Mouse (Mus musculus): ENCODE results near the gene Syt2.

Gene Syt2

DNA sequence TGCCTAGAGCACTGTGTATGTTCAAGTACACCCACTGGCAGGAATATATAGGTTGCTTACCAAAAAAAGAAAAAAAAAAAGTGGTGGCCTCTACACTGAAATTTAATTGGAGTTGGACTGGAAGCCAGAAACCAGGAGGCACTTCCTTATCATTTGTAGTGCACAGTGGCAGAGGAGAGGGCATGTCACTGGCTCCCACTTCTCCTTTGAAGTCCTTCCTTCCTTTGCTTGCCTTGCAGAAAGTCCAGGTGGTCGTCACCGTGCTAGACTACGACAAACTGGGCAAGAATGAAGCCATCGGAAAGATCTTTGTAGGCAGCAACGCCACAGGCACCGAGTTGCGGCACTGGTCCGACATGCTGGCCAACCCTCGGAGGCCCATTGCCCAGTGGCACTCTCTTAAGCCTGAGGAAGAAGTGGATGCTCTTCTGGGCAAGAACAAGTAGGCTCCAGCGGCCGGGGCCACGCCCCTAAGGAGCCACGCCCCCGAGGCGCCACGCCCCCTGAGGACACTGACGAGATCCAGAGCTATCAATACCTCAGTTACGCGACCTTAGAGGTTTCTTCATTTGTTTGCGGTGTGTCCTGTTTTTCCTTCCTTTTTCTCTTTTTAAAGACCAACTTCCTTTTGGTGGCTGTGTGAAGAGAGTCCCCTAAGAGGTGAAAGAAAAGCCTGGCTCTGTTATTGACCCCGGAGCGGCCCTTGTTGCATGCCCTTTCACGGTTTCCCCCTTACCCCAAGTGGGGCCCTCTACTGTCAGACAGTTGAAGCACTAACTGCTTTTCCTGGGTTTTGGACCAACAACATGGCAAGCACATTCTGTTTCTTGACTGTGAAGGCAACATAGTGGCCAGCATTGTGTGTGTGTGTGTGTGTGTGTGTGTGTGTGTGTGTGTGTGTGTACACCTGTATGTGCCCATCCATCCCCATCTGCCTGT lies 101.0 kb downstream of the Syt2 start:
- peak; percentile 49 to 55 for DNase-seq

DNA sequence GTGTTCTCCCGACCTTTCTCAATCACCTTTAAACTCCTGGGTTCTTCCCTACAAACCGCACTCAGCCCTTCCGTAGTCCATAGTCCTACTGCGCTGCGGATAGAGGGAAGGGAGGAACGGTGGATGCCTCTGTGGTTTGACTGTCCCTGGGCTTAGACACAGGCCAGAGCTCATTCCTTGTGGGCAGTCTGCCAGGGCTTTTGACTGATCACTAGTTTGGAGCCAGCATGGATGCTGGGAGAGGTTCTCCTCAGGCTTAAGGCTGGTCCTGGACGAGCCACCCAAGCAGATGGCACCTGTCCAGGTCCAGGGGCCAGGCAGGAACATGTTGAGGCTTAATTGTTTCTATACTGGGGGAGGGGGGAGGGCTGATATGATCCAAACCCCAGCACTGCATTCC lies 103.4 kb downstream of the Syt2 start:
- no peak for DNase-seq

- no peak for DNase-seq
These were observed 106.0 kb downstream of the Syt2 start for GRCm38 (mm10) chr1:134752447-134752846.

GRCm38 (mm10) chr1:134753751-134754630 lies 107.5 kb downstream of the Syt2 start:
- DNase-seq = no peak

DNA sequence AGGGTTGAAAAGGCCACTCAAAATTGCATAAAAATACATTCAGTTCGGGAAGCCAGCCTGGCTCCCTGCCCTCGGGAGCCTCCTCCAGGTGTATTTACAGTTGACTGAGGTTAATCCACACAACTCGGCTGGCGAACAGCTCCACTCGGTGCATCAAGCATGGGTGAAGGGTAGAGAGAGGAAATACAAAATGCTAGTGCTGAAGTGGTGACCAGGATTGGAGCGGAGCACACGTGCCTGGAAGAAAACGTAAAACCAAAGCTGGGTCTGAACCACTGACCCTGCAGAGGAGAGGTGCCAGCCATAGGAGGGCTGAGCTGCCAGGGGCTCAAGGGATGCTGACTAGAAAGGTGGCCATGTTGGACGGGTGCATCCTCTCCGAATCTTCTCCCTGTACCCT lies 108.3 kb downstream of the Syt2 start:
- no peak for DNase-seq

DNA sequence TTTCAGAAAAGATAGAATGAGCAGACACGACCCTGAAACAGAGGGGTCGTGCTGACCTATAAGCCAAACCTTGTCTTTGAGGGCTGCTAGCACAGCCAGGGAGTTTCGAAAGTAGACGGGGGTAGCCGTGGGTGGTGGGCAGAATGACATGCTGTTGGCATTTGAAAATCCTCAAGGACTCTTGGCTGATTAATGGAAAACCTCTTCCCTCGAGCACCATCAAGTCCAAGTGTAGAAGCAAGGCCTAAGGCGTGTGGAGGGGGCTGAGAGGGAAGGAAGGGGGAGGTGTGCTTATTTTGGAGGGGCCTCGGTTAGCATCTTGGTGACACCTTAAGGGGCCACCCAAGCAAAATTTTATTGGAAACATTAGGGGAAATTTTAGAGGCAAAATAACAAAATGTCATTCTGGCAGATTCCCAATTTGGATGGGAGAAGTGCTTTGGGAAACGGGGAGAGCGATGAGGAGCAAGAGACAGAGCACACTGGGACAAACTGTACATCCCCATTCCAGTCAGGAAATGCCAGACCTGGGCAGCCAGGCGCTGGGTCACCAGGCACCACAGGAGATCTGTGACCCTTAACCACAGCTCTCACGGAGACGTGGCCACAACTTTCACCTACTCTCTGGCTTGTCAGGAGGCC lies 109.2 kb downstream of the Syt2 start:
- no peak for DNase-seq

DNA sequence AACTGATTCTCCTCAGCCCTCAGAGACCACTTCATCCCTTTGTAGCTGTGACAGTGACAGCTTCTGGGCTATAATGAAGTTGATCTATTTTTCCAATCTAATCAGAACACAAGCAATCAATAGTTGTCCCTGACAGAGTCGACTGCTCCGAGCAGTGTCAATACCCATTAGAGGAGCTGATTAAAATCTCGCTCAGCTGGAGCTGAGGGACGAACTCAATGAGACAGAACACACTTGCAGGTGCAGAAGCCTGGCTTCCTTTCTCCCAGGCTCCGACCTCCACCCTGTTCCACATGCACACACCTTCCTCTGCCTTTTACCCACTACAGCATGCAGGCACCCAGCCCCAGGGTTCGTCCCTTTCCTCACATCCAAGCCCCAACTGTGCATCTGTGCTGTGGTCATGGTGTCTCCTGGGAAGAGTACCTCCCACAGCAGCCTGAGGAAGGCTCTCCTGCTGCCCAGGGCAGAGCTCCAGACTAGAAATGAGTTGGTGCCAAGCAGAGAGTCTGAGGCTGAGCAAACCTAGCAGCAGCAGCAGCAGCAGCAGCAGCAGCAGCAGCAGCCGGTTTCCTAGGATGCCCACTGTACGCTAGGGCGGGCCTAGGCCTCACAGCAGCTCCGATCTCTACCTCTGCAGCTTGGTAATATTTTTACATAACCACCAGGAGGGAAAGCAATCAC lies 109.9 kb downstream of the Syt2 start:
- no peak for DNase-seq

DNA sequence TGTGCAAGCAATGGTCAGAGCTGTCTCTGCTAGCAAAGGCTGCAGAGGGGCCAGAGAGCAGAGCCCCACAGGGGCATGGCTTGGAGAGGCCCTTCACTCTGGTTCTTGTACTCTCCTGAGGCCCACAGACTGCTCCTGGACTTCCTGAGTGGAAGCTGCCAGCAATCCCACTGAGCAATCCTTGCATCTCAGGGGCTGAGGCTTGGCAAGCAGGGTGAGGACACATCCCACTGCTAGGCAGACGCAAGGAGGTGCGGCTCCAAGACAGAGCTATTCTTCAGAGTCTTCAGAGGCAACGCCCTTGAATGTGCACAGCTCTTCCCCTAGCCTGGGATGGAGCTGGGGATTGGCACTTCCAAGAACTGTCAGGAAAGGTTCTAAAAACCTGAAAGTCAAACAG lies 110.8 kb downstream of the Syt2 start:
- no peak for DNase-seq

DNA sequence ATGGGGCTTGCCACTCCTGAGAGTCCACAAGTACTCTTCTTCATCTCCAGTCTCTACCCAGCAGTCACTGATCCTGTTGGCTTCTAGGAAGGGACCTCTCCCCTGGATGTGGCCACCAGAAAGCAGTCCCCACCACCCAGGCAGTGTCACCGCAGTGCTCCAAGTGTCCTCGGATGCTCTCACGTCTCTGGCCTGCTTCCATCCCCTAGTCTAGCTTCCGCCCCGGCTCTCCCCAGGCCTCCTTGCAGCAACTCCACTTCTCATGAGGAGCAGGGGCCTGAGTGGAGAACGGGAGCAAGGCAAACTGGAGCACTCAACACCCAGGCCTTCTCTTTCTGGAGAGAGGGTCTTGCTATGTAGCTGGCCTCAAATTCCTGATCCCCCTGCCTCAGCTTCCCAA lies 112.7 kb downstream of the Syt2 start:
- DNase-seq = no peak

DNA sequence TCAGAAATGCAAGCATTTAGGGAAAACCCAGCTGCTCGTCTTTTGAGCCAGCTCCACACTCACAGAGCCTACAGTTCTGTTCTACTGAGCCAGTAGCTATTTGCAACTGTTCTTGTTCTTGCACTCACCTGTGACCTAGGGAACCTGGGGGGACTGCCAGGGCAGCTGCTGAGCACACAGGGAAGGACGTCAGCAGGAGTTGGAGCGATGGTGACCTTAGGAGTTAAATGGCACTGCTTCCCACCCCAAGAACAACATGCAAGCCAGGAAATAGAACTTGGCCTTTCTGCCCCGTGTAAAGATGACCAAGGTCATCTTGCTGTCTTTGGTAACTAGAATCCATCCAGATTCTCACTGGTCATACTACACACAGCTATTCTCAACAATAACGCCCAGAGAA lies 114.2 kb downstream of the Syt2 start:
- DNase-seq = no peak

GRCm38 (mm10) chr1:134761534-134761933 lies 115.1 kb downstream of the Syt2 start:
- no peak for DNase-seq

GRCm38 (mm10) chr1:134763250-134763649 lies 116.8 kb downstream of the Syt2 start:
- DNase-seq = no peak

DNA sequence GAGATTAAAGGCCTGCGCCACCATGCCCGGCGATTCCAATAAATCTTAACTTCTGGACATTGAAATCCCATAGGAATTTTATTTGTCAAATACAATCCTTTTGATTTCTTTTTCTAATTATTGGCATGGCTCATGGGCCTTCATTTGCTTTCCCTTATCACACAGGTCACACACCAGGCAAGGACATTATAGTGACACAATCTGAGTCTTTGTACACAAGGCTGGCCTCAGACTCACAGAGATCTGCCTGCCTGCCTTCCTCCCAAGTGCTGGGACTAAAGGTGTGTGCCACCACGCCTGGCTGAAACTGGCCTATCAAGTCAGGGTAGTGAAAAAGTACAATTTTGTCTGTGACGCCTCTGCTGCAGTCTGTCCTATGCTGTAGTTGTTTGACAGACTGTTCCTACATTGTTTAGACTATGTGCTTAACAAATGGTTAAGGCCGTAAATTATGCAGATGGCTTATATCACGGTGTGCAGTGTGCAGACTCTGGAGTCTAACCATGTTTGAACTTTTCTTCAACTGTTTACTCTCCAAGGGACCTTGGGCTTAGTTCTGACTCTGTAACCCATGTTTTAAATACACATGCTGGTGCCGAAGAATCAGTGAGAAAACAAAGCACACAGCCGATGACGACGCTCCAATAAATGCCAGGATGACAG lies 117.4 kb downstream of the Syt2 start:
- no peak for DNase-seq

DNA sequence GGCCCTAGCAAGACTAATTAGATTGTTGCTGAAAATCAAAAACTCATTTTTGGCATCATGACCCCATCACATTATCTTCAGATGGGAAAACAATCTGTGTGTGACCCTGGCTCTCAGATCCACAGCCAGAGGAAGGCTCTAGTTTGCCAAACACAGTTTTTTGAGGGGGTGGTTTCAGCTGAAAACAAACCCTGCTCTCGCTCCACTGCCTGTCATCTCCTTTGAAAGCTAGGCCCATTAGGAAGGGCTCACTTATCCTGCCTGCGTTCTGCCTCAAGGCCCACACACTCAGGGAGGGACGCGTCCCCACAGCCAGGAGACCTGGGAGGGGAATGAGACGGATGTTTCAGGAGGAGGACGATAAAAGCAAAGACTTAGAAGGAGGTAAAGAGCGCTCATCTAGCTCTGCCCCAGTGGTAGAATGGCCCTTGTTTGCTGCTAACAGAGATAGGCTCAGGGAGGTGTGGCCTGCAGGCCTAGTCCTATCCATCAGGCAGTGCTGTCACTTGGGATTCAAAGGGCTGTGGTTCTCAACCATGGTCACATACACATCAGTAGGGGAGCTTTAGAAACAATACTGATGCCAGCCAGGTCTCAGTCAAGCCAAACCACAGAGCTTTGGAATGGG lies 118.5 kb downstream of the Syt2 start:
- no peak for DNase-seq

- no peak for DNase-seq
These were observed 120.0 kb downstream of the Syt2 start for GRCm38 (mm10) chr1:134766448-134766847.

- no peak for DNase-seq
These were observed 123.8 kb downstream of the Syt2 start for GRCm38 (mm10) chr1:134770312-134770711.

- no peak for DNase-seq
These were observed 124.9 kb downstream of the Syt2 start for GRCm38 (mm10) chr1:134771353-134771752.

DNA sequence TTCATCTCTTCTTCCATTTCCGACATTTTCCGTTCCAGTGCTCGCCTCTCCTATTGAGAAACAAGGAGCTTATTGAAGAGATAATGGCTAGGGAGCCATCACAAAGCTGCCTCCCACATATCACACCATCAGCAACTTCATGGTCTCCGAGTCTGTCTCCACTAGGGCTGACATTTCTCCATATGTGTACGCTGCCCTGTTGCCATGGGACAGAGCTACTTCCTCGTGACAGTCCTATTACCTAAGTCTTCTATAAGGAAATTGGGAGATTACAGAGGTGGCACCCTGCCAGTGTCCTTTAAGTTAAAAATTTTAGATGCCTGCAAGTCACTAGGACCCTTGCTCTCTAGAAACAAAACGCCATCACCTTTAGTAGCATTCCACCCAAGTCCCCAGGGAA lies 125.5 kb downstream of the Syt2 start:
- no peak for DNase-seq

GRCm38 (mm10) chr1:134772821-134773220 lies 126.3 kb downstream of the Syt2 start:
- DNase-seq = no peak

DNA sequence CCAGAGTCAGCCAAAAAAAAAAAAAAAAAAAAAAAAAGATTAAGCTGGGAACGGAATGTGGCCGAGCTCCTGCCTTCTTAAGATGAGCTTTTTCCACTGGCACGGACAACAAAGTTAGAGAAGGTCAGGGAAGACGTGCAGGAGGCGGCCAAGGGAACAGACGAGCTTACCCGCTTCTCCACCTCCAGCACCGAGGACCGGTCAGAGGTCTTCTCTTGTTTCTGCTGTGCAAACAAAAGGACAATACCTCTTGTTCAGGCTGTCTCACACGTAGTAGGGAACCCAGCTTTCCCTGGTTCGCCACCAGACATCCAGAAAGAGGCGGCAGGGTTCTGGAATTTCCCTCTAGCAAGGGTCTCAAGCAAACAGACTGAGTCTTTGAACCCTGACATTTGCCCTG lies 126.8 kb downstream of the Syt2 start:
- no peak for DNase-seq

GRCm38 (mm10) chr1:134774247-134774646 lies 127.8 kb downstream of the Syt2 start:
- DNase-seq = no peak
